In the genomic region with DNA sequence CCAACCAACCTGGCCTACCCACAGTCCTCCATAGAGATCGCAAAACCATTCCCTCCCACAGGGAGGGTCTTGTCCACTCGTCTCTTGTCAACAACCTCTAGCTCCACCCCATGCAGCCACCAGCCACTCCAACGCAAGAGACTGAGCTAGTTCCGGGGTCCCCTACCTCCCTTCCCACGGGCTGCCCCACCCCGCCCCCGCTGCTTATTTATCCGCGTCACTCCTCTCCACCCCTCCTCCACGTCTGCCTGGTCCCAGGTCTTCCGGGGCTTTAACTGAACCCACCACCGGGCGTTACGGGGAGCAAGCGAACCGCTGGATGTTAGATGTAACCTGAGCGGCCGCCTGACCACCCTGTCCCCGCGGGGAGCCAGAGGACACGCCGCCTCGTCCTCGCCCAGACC, we compare ENCODE assay signal across 8 mouse cellular contexts. TPM values are rescaled to one million over a fixed set of nuclear protein-coding genes. Genes with fewer than 3 reads are reported as not detected.
DNase-seq lines count a peak whose midpoint lies in the region; ATAC-seq lines count a peak whose summit lies in the region.

No protein-coding gene starts in this region.

- peak; percentile 93 for DNase-seq in adrenal gland, adult 2 months
- peak; percentile 94 for DNase-seq in embryo, embryonic 10.5 days (ENCODE audit: low spot score)
- peak; percentile 95 for DNase-seq in gastrocnemius, postnatal 14 days
- peak; percentile 80 to 92 for DNase-seq in left cerebral cortex, postnatal 25 days (ENCODE audit: low spot score in 2 of 2)
- peak; percentile 94 for DNase-seq in mesoderm, embryonic 11.5 days (ENCODE audit: low read depth, low spot score)
- DNase-seq in right cerebral cortex, postnatal 25 days: peak; percentile 78
- DNase-seq in urinary bladder, postnatal 36 days (ENCODE audit: low spot score in 2 of 2): peak; percentile 69 to 92

- intact Hi-C loops in gastrocnemius, postnatal 14 days (cut with DNase I; ENCODE audit: low total_unique reads): no loop called here
- intact Hi-C loops in left cerebral cortex, postnatal 25 days (cut with DNase I): loop anchor here (2.0 kb wide), 1 partner anchor 15 kb away; no protein-coding TSS in a partner anchor

- ATAC-seq in inflammation-experienced regulatory T-cells, adult 6 months: peak; percentile 83

RNA-seq across cellular contexts. Expression of a gene that starts 0.5 kb away (rescaled TPM):
- total RNA-seq in adrenal gland, adult 2 months (2021): 1,000 to 10,000 TPM in 1 of 2 experiments, 100 to 1,000 TPM in 1; 696 to 1,341 TPM
- 517 and 655 TPM in 2 replicates for polyA plus RNA-seq in adrenal gland, adult 2 months (2012; rRNA removed)
- 100 to 1,000 TPM; 217 to 261 TPM for total RNA-seq in gastrocnemius, postnatal 14 days (2021)
- 10 to 100 TPM; 44.8 to 78.4 (median 66.5) TPM for polyA plus RNA-seq in inflammation-experienced regulatory T-cells, adult 6 months (2017; shearing (Covaris generic))
- total RNA-seq in left cerebral cortex, postnatal 25 days (2021): 100 to 1,000 TPM; 460 to 480 TPM

RNA-seq across cellular contexts. Expression of a gene that starts 0.6 kb away (rescaled TPM):
- total RNA-seq in adrenal gland, adult 2 months (2021): 100 to 1,000 TPM; 119 to 128 TPM
- 347 and 361 TPM in 2 replicates for polyA plus RNA-seq in adrenal gland, adult 2 months (2012; rRNA removed)
- total RNA-seq in gastrocnemius, postnatal 14 days (2021): 10 to 100 TPM; 24.8 to 25.5 TPM
- 1 to 10 TPM; 1.0 to 2.7 (median 1.3) TPM for polyA plus RNA-seq in inflammation-experienced regulatory T-cells, adult 6 months (2017; shearing (Covaris generic))
- 10 to 100 TPM; 66.4 to 76.3 TPM for total RNA-seq in left cerebral cortex, postnatal 25 days (2021)

RNA-seq across cellular contexts. Expression of a gene that starts 28.3 kb away (rescaled TPM):
- total RNA-seq in adrenal gland, adult 2 months (2021): 10 to 100 TPM; 17.0 to 21.6 TPM
- polyA plus RNA-seq in adrenal gland, adult 2 months (2012; rRNA removed): 83.6 and 186 TPM in 2 replicates
- 1 to 10 TPM; 1.9 to 2.0 TPM for total RNA-seq in gastrocnemius, postnatal 14 days (2021)
- polyA plus RNA-seq in inflammation-experienced regulatory T-cells, adult 6 months (2017; shearing (Covaris generic)): not detected
- 1 to 10 TPM; 8.4 to 8.7 TPM for total RNA-seq in left cerebral cortex, postnatal 25 days (2021)

RNA-seq across cellular contexts. Expression of a gene that starts 35.9 kb away (rescaled TPM):
- total RNA-seq in adrenal gland, adult 2 months (2021): 10 to 100 TPM in 1 of 2 experiments, 1 to 10 TPM in 1; 4.9 to 11.5 TPM
- 6.6 and 8.7 TPM in 2 replicates for polyA plus RNA-seq in adrenal gland, adult 2 months (2012; rRNA removed)
- 1 to 10 TPM; 5.0 to 5.4 TPM for total RNA-seq in gastrocnemius, postnatal 14 days (2021)
- 10 to 100 TPM; 11.1 to 14.0 (median 12.5) TPM for polyA plus RNA-seq in inflammation-experienced regulatory T-cells, adult 6 months (2017; shearing (Covaris generic))
- 10 to 100 TPM; 13.4 to 14.1 TPM for total RNA-seq in left cerebral cortex, postnatal 25 days (2021)

Comparison
In these comparisons a context has a peak if more than half of its experiments do, and no peak if none do; other contexts are left out.
1. Peak in every context shown above with its lines: DNase-seq and ATAC-seq.